Mouse (Mus musculus) forebrain, embryonic 16.5 days (tissue): ENCODE results near the gene Ccdc6. TPM values are rescaled to one million over a fixed set of nuclear protein-coding genes. Genes with fewer than 3 reads are reported as not detected.
"Not testable (repeated sequence)": the region's sequence is repeated elsewhere in the genome, so short reads cannot be mapped to it uniquely, and the experiment has no call there.

ENCODE experiments used
- ATAC-seq: fragments of 200-750 bp; cut with Nextera tagmentation; 2 replicates; pipeline ENCODE4 v1.8.0; 2017; ENCODE audit warnings: mild to moderate bottlenecking, moderate library complexity
- H3K27ac ChIP-seq: fragments of 300-500 bp; sonication (generic); 2 replicates; pipeline ENCODE4 v1.5.1; 2014; ENCODE audit warnings: low read length, control low read depth
- H3K27me3 ChIP-seq: fragments of 300-500 bp; sonication (generic); replicated peaks from 2 replicates; pipeline ENCODE4 v1.6.1; 2014; ENCODE audit warnings: low read length; ENCODE audit not compliant: control insufficient read depth, insufficient read depth
- H3K36me3 ChIP-seq: fragments of 300-500 bp; sonication (generic); 2 replicates; pipeline ENCODE4 v1.6.1; 2014; ENCODE audit not compliant: control insufficient read depth, insufficient read depth
- H3K4me1 ChIP-seq: fragments of 300-500 bp; sonication (generic); replicated peaks from 2 replicates; pipeline ENCODE4 v1.6.1; 2014; ENCODE audit warnings: low read length; ENCODE audit not compliant: control insufficient read depth, insufficient read depth
- H3K4me2 ChIP-seq: fragments of 300-500 bp; sonication (generic); 2 replicates; pipeline ENCODE4 v1.6.1; 2014; ENCODE audit warnings: mild to moderate bottlenecking, low read length, control low read depth
- H3K4me3 ChIP-seq: fragments of 300-500 bp; sonication (generic); replicated peaks from 2 replicates; pipeline ENCODE4 v1.5.1; 2014; ENCODE audit warnings: mild to moderate bottlenecking, low read length, control low read depth
- H3K9ac ChIP-seq: fragments of 300-500 bp; sonication (generic); replicated peaks from 2 replicates; pipeline ENCODE4 v1.6.1; 2014; ENCODE audit warnings: low read depth, low read length, control low read depth
- H3K9me3 ChIP-seq: fragments of 300-500 bp; sonication (generic); 2 replicates; pipeline ENCODE4 v1.6.1; 2016; ENCODE audit warnings: low read length; ENCODE audit not compliant: control insufficient read depth
- WGBS: fragments of 180-500 bp; shearing (Covaris S2); extraction: QIAGEN DNeasy Blood & Tissue Kit; methylation state at CpG from one replicate; pipeline ENCODE4 v1.1.7; 2014; 5-methylcytosine and 5-hydroxymethylcytosine counted together
- polyA plus RNA-seq: library from polyadenylated mRNA; unstranded; fragments of >200 nt; fragmentation: Nextera tagmentation; extraction: Ambion mirVana; gene quantifications from 2 replicates; pipeline ENCODE4 v1.2.1, GENCODE M21; 2015

Gene Ccdc6
- polyA plus RNA-seq, 1 experiment from 2014 or later: 18.1 TPM

DNA sequence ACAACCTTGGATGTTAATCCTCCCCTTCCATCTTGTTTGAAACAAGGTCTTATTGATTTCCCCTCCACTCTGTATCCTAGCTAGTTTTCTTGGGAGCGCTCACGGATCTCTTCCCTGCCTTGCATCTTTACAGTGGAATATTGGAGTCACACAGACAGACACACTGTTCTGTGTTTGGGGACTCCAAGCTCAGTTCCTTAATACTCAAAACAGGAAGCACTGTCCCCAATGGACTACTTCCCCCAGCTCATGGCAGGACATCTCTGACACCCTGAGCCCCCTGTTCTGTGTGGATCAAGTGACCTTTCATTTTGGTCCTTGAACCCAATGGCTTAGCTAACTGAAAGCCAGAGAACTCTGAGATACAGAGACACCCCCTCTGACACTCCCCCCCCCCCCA, 100.7 kb downstream of the Ccdc6 start:
- Histone ChIP-seq H3K36me3 (no peaks in the 10 kb centered on the region), H3K4me1 (no peaks in the 10 kb centered on the region; the same call in 1 of the 2 replicates), H3K4me3 (no peak overlapping the region), H3K9ac (no peak overlapping the region), H3K9me3 (no peaks in the 10 kb centered on the region), H3K27ac (no peak overlapping the region), H3K4me2 (no peak overlapping the region), H3K27me3 (no peaks in the 10 kb centered on the region)
- WGBS: 84% methylated on average over 2 of the region's 2 CpGs
- ATAC-seq: no peak

- no peaks in the 10 kb centered on the region for H3K27me3 ChIP-seq
- no peaks in the 10 kb centered on the region for H3K36me3 ChIP-seq
- H3K27ac ChIP-seq: no peak overlapping the region
- H3K9me3 ChIP-seq: no peaks in the 10 kb centered on the region
- H3K4me3 ChIP-seq: no peak overlapping the region
- 68% methylated on average over 6 of the region's 6 CpGs for WGBS
- no peaks in the 10 kb centered on the region; the same call in 1 of the 2 replicates for H3K4me1 ChIP-seq
- H3K9ac ChIP-seq: no peak overlapping the region
- ATAC-seq: no peak
- H3K4me2 ChIP-seq: no peak overlapping the region
Observed at GRCm38 (mm10) chr10:70198012-70198411, 101.1 kb downstream of the Ccdc6 start.

DNA sequence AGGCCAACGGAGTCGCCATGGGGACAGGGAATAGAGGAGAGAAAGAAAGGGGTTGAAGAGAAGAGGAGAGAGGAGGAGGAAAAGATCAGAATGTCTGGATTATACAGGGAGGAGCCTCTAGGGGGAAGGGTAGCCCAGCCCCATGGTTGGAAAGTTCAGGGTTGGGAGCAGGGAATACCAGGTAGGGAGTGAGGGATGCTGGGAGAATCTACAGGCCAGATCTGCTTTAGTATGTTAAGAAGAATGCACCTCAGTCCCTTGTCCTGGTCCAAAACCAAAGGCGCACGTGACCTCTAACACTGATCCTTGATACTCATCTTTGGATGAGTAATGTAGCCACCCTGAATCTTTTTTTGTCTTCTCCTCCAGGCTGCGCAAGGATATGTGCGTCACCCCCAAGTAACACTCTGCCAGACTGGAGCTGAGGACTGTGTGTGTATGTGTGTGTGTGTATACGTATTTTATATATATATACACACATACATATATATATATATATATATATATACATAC, 102.1 kb downstream of the Ccdc6 start:
- ATAC-seq: no peak
- Histone ChIP-seq H3K27ac (no peak overlapping the region), H3K4me2 (no peak overlapping the region), H3K9me3 (no peaks in the 10 kb centered on the region), H3K4me3 (no peak overlapping the region), H3K4me1 (no peaks in the 10 kb centered on the region; the same call in 1 of the 2 replicates), H3K36me3 (no peaks in the 10 kb centered on the region), H3K27me3 (no peaks in the 10 kb centered on the region), H3K9ac (no peak overlapping the region)
- 88% methylated on average over 7 of the region's 7 CpGs for WGBS

DNA sequence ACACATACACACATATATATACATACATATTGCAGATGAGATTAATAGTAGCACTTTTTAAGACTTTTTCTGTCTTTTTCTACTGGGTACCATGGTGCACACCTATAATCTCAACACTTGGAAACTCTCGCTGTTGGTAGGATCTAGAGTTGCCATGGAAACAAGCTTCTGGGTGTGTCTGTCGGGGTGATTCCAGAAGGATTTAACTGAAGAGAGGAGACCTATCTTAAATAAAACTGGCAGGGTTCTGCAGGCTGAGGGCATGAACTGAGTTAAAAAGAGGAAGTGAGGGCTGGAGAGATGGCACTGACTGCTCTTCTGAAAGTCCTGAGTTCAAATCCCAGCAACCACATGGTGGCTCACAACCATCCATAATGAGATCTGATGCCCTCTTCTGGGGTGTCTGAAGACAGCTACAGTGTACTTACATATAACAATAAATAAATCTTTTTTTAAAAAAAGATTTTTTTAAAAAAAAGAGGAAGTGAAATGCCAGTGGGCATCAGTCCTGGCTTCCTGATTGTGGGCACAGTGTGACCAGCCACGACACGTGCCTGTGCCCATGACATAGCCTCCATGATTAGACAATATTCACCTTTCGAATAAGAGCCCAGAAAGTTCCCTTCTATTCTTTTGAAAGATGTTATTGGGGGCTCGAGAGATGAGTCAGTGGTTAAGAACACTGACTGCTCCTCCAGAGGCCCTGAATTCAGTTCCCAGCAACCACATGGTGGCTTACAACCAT, 102.7 kb downstream of the Ccdc6 start:
- H3K4me2 ChIP-seq: no peak overlapping the region
- no peaks in the 10 kb centered on the region for H3K27me3 ChIP-seq
- no peak for ATAC-seq
- no peaks in the 10 kb centered on the region for H3K36me3 ChIP-seq
- 83% methylated on average over 6 of the region's 6 CpGs for WGBS
- H3K9me3 ChIP-seq: no peaks in the 10 kb centered on the region
- no peak overlapping the region for H3K27ac ChIP-seq
- H3K4me3 ChIP-seq: no peak overlapping the region
- H3K9ac ChIP-seq: no peak overlapping the region
- H3K4me1 ChIP-seq: peaks cover 4% of the 10 kb centered on the region

- no peak overlapping the region for H3K4me2 ChIP-seq
- H3K36me3 ChIP-seq: no peaks in the 10 kb centered on the region
- no peaks in the 10 kb centered on the region for H3K27me3 ChIP-seq
- peak; percentile 30; the same call in 1 of the 2 replicates for ATAC-seq
- no peaks in the 10 kb centered on the region for H3K9me3 ChIP-seq
- no peak overlapping the region for H3K9ac ChIP-seq
- WGBS: 21% methylated on average over 12 of the region's 12 CpGs
- H3K4me1 ChIP-seq: peaks cover 6% of the 10 kb centered on the region
- no peak overlapping the region for H3K4me3 ChIP-seq
- no peak overlapping the region for H3K27ac ChIP-seq
Observed at GRCm38 (mm10) chr10:70200889-70201500, 104.1 kb downstream of the Ccdc6 start.

DNA sequence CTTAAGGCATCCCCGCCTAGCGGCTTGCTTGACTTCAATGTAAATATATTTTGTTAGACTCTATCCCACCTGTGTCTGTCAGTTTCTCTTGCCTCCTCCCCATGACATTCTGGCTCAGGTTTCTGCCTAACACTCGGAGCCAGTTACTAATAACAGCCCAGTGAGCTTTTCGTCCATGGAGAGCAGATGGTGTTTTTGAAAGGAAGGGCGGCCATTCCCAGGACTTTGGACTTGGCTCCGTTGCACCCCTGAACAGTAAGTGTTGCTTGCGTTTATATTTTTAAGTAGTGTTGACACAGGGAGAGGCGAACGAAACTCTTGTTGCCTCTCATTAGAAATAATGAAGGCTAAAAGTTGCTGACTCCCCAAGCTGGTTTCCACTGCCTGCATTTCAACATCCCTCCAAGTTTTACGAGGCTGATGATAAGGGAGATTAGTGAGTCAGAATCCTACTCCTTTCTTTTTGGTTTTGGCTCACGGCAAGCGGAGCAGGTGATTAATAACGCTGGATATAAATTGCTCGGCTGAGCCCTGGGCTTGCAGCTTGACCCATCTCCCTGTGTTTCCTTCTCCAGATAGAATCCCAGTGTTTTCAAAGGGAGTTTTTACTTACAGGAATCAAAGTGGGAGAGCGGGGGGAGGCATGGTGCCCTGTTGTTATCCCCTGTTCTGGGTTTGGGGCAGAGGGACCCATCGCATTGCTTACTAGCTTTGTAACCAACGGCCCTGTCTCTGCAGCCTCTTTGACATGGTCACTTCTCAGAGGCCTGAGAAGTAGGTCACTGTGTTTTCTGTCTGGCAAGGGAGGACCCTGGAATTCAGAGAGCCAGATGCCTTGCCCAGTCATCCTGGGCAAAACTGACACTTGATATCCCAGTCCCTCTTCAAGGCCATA, 107.8 kb downstream of the Ccdc6 start, which contains the start of gene Mrln:
Mrln (plus strand) TSS at position 160 of the 895 bp plus-strand sequence.
- Histone ChIP-seq H3K4me3 (no peak within 1 kb of the TSS), H3K27me3 (no peaks in the 10 kb centered on the region), H3K4me2 (no peak within 1 kb of the TSS), H3K9me3 (no peaks in the 10 kb centered on the region), H3K36me3 (no peaks in the 10 kb centered on the region), H3K4me1 (peaks cover 6% of the 10 kb centered on the region), H3K9ac (no peak within 1 kb of the TSS), H3K27ac (no peak within 1 kb of the TSS)
- ATAC-seq: peak; percentile 43; the same call in 1 of the 2 replicates
- 43% methylated on average over 17 of the region's 17 CpGs for WGBS

GRCm38 (mm10) chr10:70211281-70211680, 114.4 kb downstream of the Ccdc6 start:
- H3K9ac ChIP-seq: no peak overlapping the region
- no peak overlapping the region for H3K4me3 ChIP-seq
- no peaks in the 10 kb centered on the region for H3K36me3 ChIP-seq
- 81% methylated on average over 9 of the region's 9 CpGs for WGBS
- H3K4me1 ChIP-seq: no peaks in the 10 kb centered on the region
- no peaks in the 10 kb centered on the region for H3K27me3 ChIP-seq
- H3K9me3 ChIP-seq: no peaks in the 10 kb centered on the region
- no peak overlapping the region for H3K4me2 ChIP-seq
- ATAC-seq: no peak
- no peak overlapping the region for H3K27ac ChIP-seq

GRCm38 (mm10) chr10:70220971-70221370, 124.0 kb downstream of the Ccdc6 start:
- Histone ChIP-seq H3K9me3 (no peaks in the 10 kb centered on the region), H3K27ac (no peak overlapping the region), H3K4me1 (no peaks in the 10 kb centered on the region), H3K4me3 (no peak overlapping the region), H3K4me2 (no peak overlapping the region), H3K36me3 (no peaks in the 10 kb centered on the region), H3K9ac (no peak overlapping the region), H3K27me3 (no peaks in the 10 kb centered on the region)
- no peak for ATAC-seq
- 38% methylated on average over 5 of the region's 5 CpGs for WGBS

DNA sequence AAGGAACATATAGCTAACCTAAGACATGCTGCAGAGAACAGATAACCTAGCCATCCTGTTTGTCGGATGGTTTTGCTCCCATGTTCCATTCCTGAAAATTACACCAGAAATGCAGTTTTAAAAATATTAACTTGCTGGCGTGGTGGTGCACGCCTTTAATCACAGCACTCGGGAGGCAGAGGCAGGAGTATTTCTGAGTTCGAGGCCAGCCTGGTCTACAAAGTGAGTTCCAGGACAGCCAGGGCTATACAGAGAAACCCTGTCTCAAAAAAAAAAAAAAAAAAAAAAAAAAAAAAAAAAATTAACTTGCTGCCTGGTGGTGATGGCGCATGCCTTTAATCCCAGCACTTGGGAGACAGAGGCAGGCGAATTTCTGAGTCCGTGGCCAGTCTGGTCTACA, 125.3 kb downstream of the Ccdc6 start:
- not testable (repeated sequence) for H3K9me3 ChIP-seq, H3K4me1 ChIP-seq, H3K36me3 ChIP-seq, H3K4me3 ChIP-seq, H3K27me3 ChIP-seq, H3K9ac ChIP-seq, ATAC-seq, H3K27ac ChIP-seq, H3K4me2 ChIP-seq
- WGBS: 95% methylated on average over 8 of the region's 8 CpGs
